ENCODE assay signal across 8 mouse cellular contexts in the genomic region with DNA sequence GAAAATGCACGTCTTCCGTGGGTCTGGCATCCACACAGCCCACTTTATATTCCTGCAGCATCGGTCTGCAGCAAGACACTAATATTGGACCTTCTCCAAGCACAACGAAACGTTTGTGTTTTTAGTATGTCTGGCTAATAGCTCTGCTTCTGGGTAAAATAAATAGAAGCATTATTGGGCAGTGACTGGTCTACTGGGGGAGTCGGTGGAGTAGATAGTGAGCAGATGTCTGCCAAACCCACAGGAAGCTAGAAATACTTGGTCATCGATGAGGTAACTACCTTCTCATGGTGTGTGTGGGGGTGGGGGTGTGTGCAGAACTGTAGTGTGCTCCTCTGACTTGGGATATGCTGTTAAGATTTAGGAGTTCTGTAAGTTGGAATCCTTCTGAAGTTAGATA. TPM values are rescaled to one million over a fixed set of nuclear protein-coding genes. Genes with fewer than 3 reads are reported as not detected.
A peak's percentile ranks its signal among the peaks of the same experiment; 100 is the strongest.
DNase-seq lines count a peak whose midpoint lies in the region; ATAC-seq and TF ChIP-seq lines count a peak whose summit lies in the region.

No protein-coding gene starts in this region.

- 39% methylated on average over 7 of the region's 7 CpGs for WGBS in heart, embryonic 11.5 days (ENCODE audit: insufficient replicate concordance)
- WGBS in hindbrain, embryonic 14.5 days: 34% methylated on average over 7 of the region's 7 CpGs
- 57% methylated on average over 7 of the region's 7 CpGs for whole genome bisulfite sequencing in midbrain, embryonic 14.5 days

- no peak for DNase-seq in heart, postnatal 36 days
- DNase-seq in hindbrain, embryonic 14.5 days (ENCODE audit: low spot score): peak; percentile 32
- DNase-seq in midbrain, embryonic 14.5 days: peak; percentile 27
- DNase-seq in gastrocnemius, postnatal 10 days: no peak
- DNase-seq in adrenal gland, adult 18-20 months (ENCODE audit: low spot score in 2 of 2): no peak
- DNase-seq in cerebellum, adult 11 months: no peak

- no peak for ATAC-seq in heart, embryonic 11.5 days (replicated peaks; ENCODE audit: insufficient number of reproducible peaks, low FRiP score, low TSS enrichment)
- no peak for ATAC-seq in hindbrain, embryonic 14.5 days (ENCODE audit: low FRiP score)
- no peak for ATAC-seq in midbrain, embryonic 14.5 days (ENCODE audit: low FRiP score, low TSS enrichment)

- peak overlapping the region; percentile 85 for H3K27ac ChIP-seq in heart, embryonic 11.5 days (ENCODE audit: low read depth, low read length)
- peak overlapping the region; percentile 99; the same call in 1 of the 2 replicates for H3K27ac ChIP-seq in cortical plate, adult 2 months (ENCODE audit: insufficient read depth, low read length)
- peak overlapping the region; percentile 88; the same call in 1 of the 2 replicates for H3K27ac ChIP-seq in hindbrain, embryonic 14.5 days
- H3K27ac ChIP-seq in midbrain, embryonic 14.5 days (replicated peaks; ENCODE audit: low read depth, low read length): no peak overlapping the region

- peaks cover 35% of the 10 kb centered on the region for H3K4me1 ChIP-seq in heart, embryonic 11.5 days (ENCODE audit: control insufficient read depth, insufficient read depth, low read length)
- no peaks in the 10 kb centered on the region; the same call in 1 of the 2 replicates for H3K4me1 ChIP-seq in cortical plate, adult 2 months (ENCODE audit: control insufficient read depth, insufficient read depth, low read length)
- peaks cover 30% of the 10 kb centered on the region for H3K4me1 ChIP-seq in hindbrain, embryonic 14.5 days (replicated peaks; ENCODE audit: control insufficient read depth, insufficient read depth, low read length)
- H3K4me1 ChIP-seq in midbrain, embryonic 14.5 days (ENCODE audit: control insufficient read depth, insufficient read depth, low read length): peaks cover 24% of the 10 kb centered on the region

- peak overlapping the region; percentile 94 for H3K9ac ChIP-seq in heart, embryonic 11.5 days (ENCODE audit: low read depth, low read length)
- H3K9ac ChIP-seq in hindbrain, embryonic 14.5 days: peak overlapping the region; percentile 97
- H3K9ac ChIP-seq in midbrain, embryonic 14.5 days (replicated peaks; ENCODE audit: low read length): peak overlapping the region; percentile 96

- H3K36me3 ChIP-seq in heart, embryonic 11.5 days (ENCODE audit: control insufficient read depth, insufficient read depth, low read length): no peaks in the 10 kb centered on the region
- H3K36me3 ChIP-seq in hindbrain, embryonic 14.5 days (replicated peaks; ENCODE audit: control insufficient read depth, insufficient read depth): no peaks in the 10 kb centered on the region
- H3K36me3 ChIP-seq in midbrain, embryonic 14.5 days (ENCODE audit: control insufficient read depth, insufficient read depth, low read length): no peaks in the 10 kb centered on the region

- intact Hi-C loops in heart, postnatal 36 days (cut with DNase I): loop anchor here (5.0 kb wide), 3 partner anchors 60 to 205 kb away; partner anchors contain the start of gene Ipo5

- peak overlapping the region; percentile 92 for H3K4me2 ChIP-seq in heart, embryonic 11.5 days
- H3K4me2 ChIP-seq in hindbrain, embryonic 14.5 days (replicated peaks): peak overlapping the region; percentile 91
- peak overlapping the region; percentile 93 for H3K4me2 ChIP-seq in midbrain, embryonic 14.5 days (ENCODE audit: low read length)

- TF ChIP-seq CTCF in cortical plate, adult 2 months (IDR thresholded peaks at IDR 0.05; ENCODE audit: extremely low read depth, insufficient read depth, low read length): no peak

- H3K9me3 ChIP-seq in heart, embryonic 11.5 days (replicated peaks; ENCODE audit: control insufficient read depth, low read length): no peaks in the 10 kb centered on the region
- H3K9me3 ChIP-seq in hindbrain, embryonic 14.5 days (ENCODE audit: control insufficient read depth, low read length): no peaks in the 10 kb centered on the region
- no peaks in the 10 kb centered on the region for H3K9me3 ChIP-seq in midbrain, embryonic 14.5 days (ENCODE audit: control insufficient read depth, low read length)

- H3K27me3 ChIP-seq in heart, embryonic 11.5 days (ENCODE audit: control insufficient read depth, insufficient read depth, low read length): no peaks in the 10 kb centered on the region
- peaks cover 8% of the 10 kb centered on the region; the same call in 1 of the 2 replicates for H3K27me3 ChIP-seq in hindbrain, embryonic 14.5 days (ENCODE audit: control insufficient read depth, insufficient read depth, low read length)
- 0 out of 2 replicates have a peak, but pooled peaks cover 4% of the 10 kb centered on the region for H3K27me3 ChIP-seq in midbrain, embryonic 14.5 days (ENCODE audit: control insufficient read depth, insufficient read depth, low read length)

- peak overlapping the region; percentile 87 for H3K4me3 ChIP-seq in heart, embryonic 11.5 days (ENCODE audit: low read depth, low read length)
- peak overlapping the region; percentile 45 for H3K4me3 ChIP-seq in cortical plate, adult 2 months (ENCODE audit: insufficient read depth, low read length)
- peak overlapping the region; percentile 94 for H3K4me3 ChIP-seq in hindbrain, embryonic 14.5 days (replicated peaks; ENCODE audit: low read length)
- H3K4me3 ChIP-seq in midbrain, embryonic 14.5 days (replicated peaks; ENCODE audit: low read depth, low read length): peak overlapping the region; percentile 82

- TF ChIP-seq POLR2A in cortical plate, adult 2 months (IDR thresholded peaks at IDR 0.05; ENCODE audit: extremely low read depth, insufficient read depth, low read length): no peak

RNA-seq across cellular contexts. Expression of gene Farp1, which starts 2.3 kb away (rescaled TPM):
- 28.1 and 32.6 TPM in 2 replicates for polyA plus RNA-seq in heart, embryonic 11.5 days (2014; fragmentation: Nextera tagmentation; extraction: Ambion mirVana)
- total RNA-seq in heart, postnatal 36 days (2021): 10 to 100 TPM; 10.4 to 10.8 TPM
- polyA plus RNA-seq in cortical plate, adult 2 months (2012; rRNA removed): 58.0 and 61.6 TPM in 2 replicates
- 44.6 and 45.2 TPM in 2 replicates for polyA plus RNA-seq in hindbrain, embryonic 14.5 days (2014; fragmentation: Nextera tagmentation; extraction: Ambion mirVana)
- 41.8 and 42.8 TPM in 2 replicates for polyA plus RNA-seq in midbrain, embryonic 14.5 days (2014; fragmentation: Nextera tagmentation; extraction: Ambion mirVana)
- 10 to 100 TPM; 17.5 to 27.5 TPM for total RNA-seq in gastrocnemius, postnatal 10 days (2021)
- total RNA-seq in adrenal gland, adult 18-20 months (2021): 10 to 100 TPM; 18.3 to 26.6 TPM

Comparison
In these comparisons a context has a peak if more than half of its experiments do, and no peak if none do; other contexts are left out.
1. DNase-seq: peak in hindbrain, embryonic 14.5 days (single experiment) and midbrain, embryonic 14.5 days (single experiment); none in heart, postnatal 36 days (0 of 2), gastrocnemius, postnatal 10 days (single experiment), adrenal gland, adult 18-20 months (0 of 2) and cerebellum, adult 11 months (single experiment).
2. Peak in every context shown above with its lines, with median percentiles within 50 percentile points of each other: H3K4me2 ChIP-seq, H3K4me3 ChIP-seq and H3K9ac ChIP-seq.